Mouse (Mus musculus) midbrain, embryonic 13.5 days (tissue): Measurements from ENCODE around the gene Krt16. TPM values are rescaled to one million over a fixed set of nuclear protein-coding genes. Genes with fewer than 3 reads are reported as not detected.

Source experiments
- ATAC-seq: fragments of 200-750 bp; cut with Nextera tagmentation; 2 replicates; pipeline ENCODE4 v1.8.0; 2017; ENCODE audit warnings: mild to moderate bottlenecking, moderate TSS enrichment, moderate library complexity
- H3K27ac ChIP-seq: fragments of 300-500 bp; sonication (generic); 2 replicates; pipeline ENCODE4 v1.5.1; 2015; ENCODE audit warnings: inconsistent platforms, mild to moderate bottlenecking, moderate library complexity
- H3K27me3 ChIP-seq: fragments of 300-500 bp; sonication (generic); 2 replicates; pipeline ENCODE4 v1.6.1; 2015; ENCODE audit warnings: mild to moderate bottlenecking, inconsistent platforms
- H3K36me3 ChIP-seq: fragments of 300-500 bp; sonication (generic); 2 replicates; pipeline ENCODE4 v1.6.1; 2015; ENCODE audit warnings: mild to moderate bottlenecking, inconsistent platforms
- H3K4me1 ChIP-seq: fragments of 300-500 bp; sonication (generic); replicated peaks from 2 replicates; pipeline ENCODE4 v1.6.1; 2015; ENCODE audit warnings: inconsistent platforms
- H3K4me2 ChIP-seq: fragments of 300-500 bp; sonication (generic); replicated peaks from 2 replicates; pipeline ENCODE4 v1.6.1; 2015; ENCODE audit warnings: moderate library complexity, mild to moderate bottlenecking, inconsistent platforms
- H3K4me3 ChIP-seq: fragments of 300-500 bp; sonication (generic); replicated peaks from 2 replicates; pipeline ENCODE4 v1.5.1; 2015; ENCODE audit warnings: mild to moderate bottlenecking, inconsistent platforms
- H3K9ac ChIP-seq: fragments of 300-500 bp; sonication (generic); replicated peaks from 2 replicates; pipeline ENCODE4 v1.6.1; 2015; ENCODE audit warnings: mild to moderate bottlenecking, inconsistent platforms
- H3K9me3 ChIP-seq: fragments of 300-500 bp; sonication (generic); 2 replicates; pipeline ENCODE4 v1.6.1; 2016; ENCODE audit warnings: mild to moderate bottlenecking, inconsistent platforms
- WGBS: fragments of 180-500 bp; shearing (Covaris S2); methylation state at CpG from one replicate; pipeline ENCODE4 v1.1.7; 2015; 5-methylcytosine and 5-hydroxymethylcytosine counted together
- polyA plus RNA-seq: library from polyadenylated mRNA; unstranded; fragments of >200 nt; fragmentation: Nextera tagmentation; extraction: Ambion mirVana; gene quantifications from 2 replicates; pipeline ENCODE4 v1.2.1, GENCODE M21; 2015

Gene Krt16
- polyA plus RNA-seq, 1 experiment from 2014 or later: not detected

DNA sequence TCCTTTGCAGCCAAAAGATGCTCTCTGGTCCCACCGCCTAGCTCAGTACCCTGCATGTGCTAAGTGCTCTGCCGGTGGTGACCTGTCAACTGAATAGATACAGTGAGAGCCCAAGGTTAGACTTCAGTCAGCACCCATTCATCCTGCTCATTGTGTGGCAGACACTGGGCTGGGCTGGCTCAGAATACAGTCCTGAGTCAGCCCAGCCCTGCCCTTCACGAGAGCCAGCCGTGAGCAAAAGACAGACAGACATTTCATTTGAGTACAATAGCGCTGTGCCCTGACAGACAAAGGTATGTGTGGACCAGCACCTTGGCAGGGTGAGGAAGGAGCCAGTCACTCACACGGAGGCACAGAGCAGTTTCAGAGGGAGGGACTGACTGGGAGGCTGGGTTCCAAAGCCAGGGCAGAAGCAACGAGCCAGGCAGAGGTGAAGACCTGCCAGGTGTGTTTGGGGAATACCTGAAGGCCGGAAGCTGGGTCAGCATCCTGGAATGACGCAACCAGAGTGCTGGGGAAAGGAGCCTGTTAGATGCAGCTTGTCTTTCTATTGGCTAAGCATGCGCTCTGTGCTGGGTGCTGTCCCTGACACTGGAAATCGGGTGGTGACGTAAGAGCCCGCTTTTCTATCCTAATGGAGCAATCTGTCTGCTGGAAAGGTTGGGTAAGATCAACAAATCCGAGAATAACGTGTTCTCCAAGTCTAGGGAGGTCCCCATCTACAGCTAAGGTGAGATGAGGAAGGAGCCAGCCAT, 29.2 kb upstream of the Krt16 start:
- Histone ChIP-seq H3K4me2 (no peak overlapping the region), H3K9me3 (no peaks in the 10 kb centered on the region), H3K9ac (no peak overlapping the region), H3K36me3 (no peaks in the 10 kb centered on the region), H3K27me3 (no peaks in the 10 kb centered on the region), H3K4me3 (no peak overlapping the region), H3K4me1 (no peaks in the 10 kb centered on the region), H3K27ac (no peak overlapping the region)
- no peak for ATAC-seq
- 76% methylated on average over 15 of the region's 15 CpGs for WGBS

GRCm38 (mm10) chr11:100275466-100275865, 26.8 kb upstream of the Krt16 start:
- Histone ChIP-seq H3K4me1 (no peaks in the 10 kb centered on the region), H3K27me3 (no peaks in the 10 kb centered on the region), H3K9ac (no peak overlapping the region), H3K27ac (no peak overlapping the region), H3K4me2 (no peak overlapping the region), H3K36me3 (no peaks in the 10 kb centered on the region), H3K9me3 (no peaks in the 10 kb centered on the region), H3K4me3 (no peak overlapping the region)
- 54% methylated on average over 5 of the region's 5 CpGs for WGBS
- ATAC-seq: no peak

- 65% methylated on average over 7 of the region's 7 CpGs for WGBS
- no peak overlapping the region for H3K9ac ChIP-seq
- no peaks in the 10 kb centered on the region for H3K27me3 ChIP-seq
- H3K9me3 ChIP-seq: no peaks in the 10 kb centered on the region
- no peaks in the 10 kb centered on the region for H3K36me3 ChIP-seq
- H3K27ac ChIP-seq: no peak overlapping the region
- no peaks in the 10 kb centered on the region for H3K4me1 ChIP-seq
- H3K4me3 ChIP-seq: no peak overlapping the region
- H3K4me2 ChIP-seq: no peak overlapping the region
- no peak for ATAC-seq
Observed at GRCm38 (mm10) chr11:100274719-100275118, 26.0 kb upstream of the Krt16 start.

DNA sequence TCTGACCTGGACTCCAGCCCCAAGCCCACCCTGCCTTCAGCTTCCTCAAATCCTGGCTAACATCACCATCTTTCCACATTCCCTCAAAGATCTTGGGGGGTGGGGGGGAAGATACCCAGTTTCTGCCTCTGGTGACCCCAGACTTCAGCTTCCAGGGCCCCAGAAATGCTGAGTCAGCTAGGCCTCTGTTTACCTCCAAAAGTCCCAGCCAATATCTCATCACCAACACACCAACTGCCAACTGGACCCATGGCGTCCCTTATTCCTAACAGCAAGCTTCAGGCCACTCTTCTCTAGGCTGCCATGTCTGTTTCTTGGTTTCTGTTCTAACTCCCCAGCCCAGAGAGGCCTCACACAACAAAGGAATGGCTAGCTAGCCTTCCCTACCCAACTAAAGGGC, 23.2 kb upstream of the Krt16 start:
- Histone ChIP-seq H3K36me3 (no peaks in the 10 kb centered on the region), H3K4me2 (no peak overlapping the region), H3K4me1 (no peaks in the 10 kb centered on the region), H3K9me3 (no peaks in the 10 kb centered on the region), H3K4me3 (no peak overlapping the region), H3K27me3 (no peaks in the 10 kb centered on the region), H3K27ac (no peak overlapping the region), H3K9ac (no peak overlapping the region)
- ATAC-seq: no peak
- 87% methylated on average over 1 of the region's 1 CpGs for WGBS

DNA sequence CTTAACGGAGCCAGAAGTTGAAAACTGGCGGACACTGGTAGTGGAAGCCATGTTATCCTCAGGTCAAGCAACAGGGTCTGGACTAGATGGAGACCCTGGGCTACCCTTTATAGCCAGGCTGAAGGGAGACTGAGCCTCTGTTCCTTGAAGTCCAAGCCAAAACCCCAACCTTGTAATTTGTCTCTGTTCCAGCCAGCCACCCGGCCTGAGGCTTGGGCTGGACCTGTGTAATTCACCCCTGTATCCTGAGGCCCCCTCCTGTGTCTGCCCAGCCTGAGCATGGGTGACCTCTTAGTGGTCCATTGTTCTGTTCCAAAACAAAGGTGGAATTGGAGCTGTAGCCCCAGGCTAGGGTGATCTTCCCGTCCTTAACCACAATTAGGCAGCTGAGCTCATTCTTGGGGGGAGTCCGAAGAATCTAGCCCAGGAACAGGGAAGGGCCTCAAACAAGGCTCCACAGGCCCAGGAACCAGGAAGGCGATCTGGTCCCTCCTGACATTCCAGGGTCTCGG, 21.2 kb upstream of the Krt16 start, which contains the start of gene Krt42:
Gene Krt42, minus strand, starts transcription at position 51 of the 512 bp plus-strand sequence.
- no peak within 1 kb of the TSS for H3K9ac ChIP-seq
- H3K4me3 ChIP-seq: no peak within 1 kb of the TSS
- no peaks in the 10 kb centered on the region for H3K9me3 ChIP-seq
- no peak within 1 kb of the TSS for H3K4me2 ChIP-seq
- H3K36me3 ChIP-seq: no peaks in the 10 kb centered on the region
- no peak within 1 kb of the TSS for H3K27ac ChIP-seq
- WGBS: 90% methylated on average over 7 of the region's 7 CpGs
- no peaks in the 10 kb centered on the region for H3K4me1 ChIP-seq
- H3K27me3 ChIP-seq: no peaks in the 10 kb centered on the region
- ATAC-seq: no peak

- WGBS: 30% methylated on average over 13 of the region's 13 CpGs
- Histone ChIP-seq H3K27me3 (no peaks in the 10 kb centered on the region), H3K9me3 (no peaks in the 10 kb centered on the region), H3K4me2 (no peak overlapping the region), H3K36me3 (no peaks in the 10 kb centered on the region), H3K27ac (no peak overlapping the region), H3K4me1 (no peaks in the 10 kb centered on the region), H3K9ac (no peak overlapping the region), H3K4me3 (no peak overlapping the region)
- no peak for ATAC-seq
Observed at GRCm38 (mm10) chr11:100262058-100262980, 13.6 kb upstream of the Krt16 start.

GRCm38 (mm10) chr11:100261235-100261605, 12.5 kb upstream of the Krt16 start:
- H3K4me1 ChIP-seq: 0 out of 2 replicates have a peak, but pooled peaks cover 3% of the 10 kb centered on the region
- H3K4me2 ChIP-seq: no peak overlapping the region
- H3K27ac ChIP-seq: no peak overlapping the region
- 86% methylated on average over 9 of the region's 9 CpGs for WGBS
- no peak overlapping the region for H3K9ac ChIP-seq
- no peaks in the 10 kb centered on the region for H3K36me3 ChIP-seq
- no peaks in the 10 kb centered on the region for H3K9me3 ChIP-seq
- no peaks in the 10 kb centered on the region for H3K27me3 ChIP-seq
- no peak overlapping the region for H3K4me3 ChIP-seq
- no peak for ATAC-seq

- H3K27ac ChIP-seq: no peak within 1 kb of the TSS
- H3K4me3 ChIP-seq: no peak within 1 kb of the TSS
- no peaks in the 10 kb centered on the region for H3K27me3 ChIP-seq
- H3K9ac ChIP-seq: no peak within 1 kb of the TSS
- H3K36me3 ChIP-seq: no peaks in the 10 kb centered on the region
- WGBS: 82% methylated on average over 21 of the region's 21 CpGs
- no peak within 1 kb of the TSS for H3K4me2 ChIP-seq
- 0 out of 2 replicates have a peak, but pooled peaks cover 3% of the 10 kb centered on the region for H3K4me1 ChIP-seq
- no peak for ATAC-seq
- H3K9me3 ChIP-seq: no peaks in the 10 kb centered on the region
Observed at GRCm38 (mm10) chr11:100260514-100261234, 12.0 kb upstream of the Krt16 start, which contains the start of gene Krt17. Gene Krt17, minus strand, starts transcription at chr11:100261029.

DNA sequence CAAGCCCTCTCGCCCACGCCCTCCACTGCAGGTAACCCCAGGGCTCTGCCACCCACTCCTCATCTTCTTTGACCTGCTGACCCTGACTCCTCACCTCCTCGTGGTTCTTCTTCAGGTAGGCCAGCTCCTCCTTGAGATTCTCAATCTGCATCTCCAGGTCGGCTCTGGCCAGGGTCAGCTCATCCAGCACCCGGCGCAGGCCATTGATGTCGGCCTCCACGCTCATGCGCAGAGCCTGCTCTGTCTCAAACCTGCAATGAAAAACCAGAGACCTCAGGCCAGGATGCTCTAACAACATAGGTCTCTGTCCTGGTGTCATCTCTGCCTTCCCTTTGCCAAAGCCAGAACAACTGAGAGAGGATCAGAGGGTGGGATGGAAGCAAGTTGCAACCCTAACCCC, 10.4 kb upstream of the Krt16 start:
- Histone ChIP-seq H3K4me3 (no peak overlapping the region), H3K9ac (no peak overlapping the region), H3K9me3 (no peaks in the 10 kb centered on the region), H3K27me3 (no peaks in the 10 kb centered on the region), H3K36me3 (no peaks in the 10 kb centered on the region), H3K4me1 (0 out of 2 replicates have a peak, but pooled peaks cover 3% of the 10 kb centered on the region), H3K27ac (no peak overlapping the region), H3K4me2 (no peak overlapping the region)
- ATAC-seq: no peak
- 94% methylated on average over 9 of the region's 9 CpGs for WGBS

GRCm38 (mm10) chr11:100257967-100258366, 9.3 kb upstream of the Krt16 start:
- no peak overlapping the region for H3K27ac ChIP-seq
- WGBS: 93% methylated on average over 1 of the region's 1 CpGs
- H3K27me3 ChIP-seq: no peaks in the 10 kb centered on the region
- H3K4me3 ChIP-seq: no peak overlapping the region
- H3K9me3 ChIP-seq: no peaks in the 10 kb centered on the region
- ATAC-seq: no peak
- H3K4me1 ChIP-seq: 0 out of 2 replicates have a peak, but pooled peaks cover 3% of the 10 kb centered on the region
- no peaks in the 10 kb centered on the region for H3K36me3 ChIP-seq
- H3K9ac ChIP-seq: no peak overlapping the region
- no peak overlapping the region for H3K4me2 ChIP-seq

- H3K36me3 ChIP-seq: no peaks in the 10 kb centered on the region
- no peaks in the 10 kb centered on the region for H3K27me3 ChIP-seq
- 0 out of 2 replicates have a peak, but pooled peaks cover 3% of the 10 kb centered on the region for H3K4me1 ChIP-seq
- 97% methylated on average over 6 of the region's 6 CpGs for WGBS
- no peak overlapping the region for H3K27ac ChIP-seq
- no peak overlapping the region for H3K4me2 ChIP-seq
- H3K9ac ChIP-seq: no peak overlapping the region
- no peaks in the 10 kb centered on the region for H3K9me3 ChIP-seq
- no peak overlapping the region for H3K4me3 ChIP-seq
- no peak for ATAC-seq
Observed at GRCm38 (mm10) chr11:100255514-100255913, 6.8 kb upstream of the Krt16 start.
